Mouse (Mus musculus) ES-Bruce4 (cell line): ENCODE measurements around the gene Rassf10.

Experiments used
- CTCF ChIP-seq: IDR thresholded peaks from one replicate; pipeline ENCODE4 v1.8.1; 2011; ENCODE audit warnings: low read depth, low read length
- EP300 ChIP-seq: IDR thresholded peaks from 2 replicates; pipeline ENCODE4 v1.6.1; 2011; ENCODE audit warnings: low read depth, low read length; ENCODE audit not compliant: insufficient read depth
- POLR2A ChIP-seq: IDR thresholded peaks from one replicate; pipeline ENCODE4 v1.8.1; 2011; ENCODE audit warnings: low read length; ENCODE audit not compliant: insufficient read depth

DNA sequence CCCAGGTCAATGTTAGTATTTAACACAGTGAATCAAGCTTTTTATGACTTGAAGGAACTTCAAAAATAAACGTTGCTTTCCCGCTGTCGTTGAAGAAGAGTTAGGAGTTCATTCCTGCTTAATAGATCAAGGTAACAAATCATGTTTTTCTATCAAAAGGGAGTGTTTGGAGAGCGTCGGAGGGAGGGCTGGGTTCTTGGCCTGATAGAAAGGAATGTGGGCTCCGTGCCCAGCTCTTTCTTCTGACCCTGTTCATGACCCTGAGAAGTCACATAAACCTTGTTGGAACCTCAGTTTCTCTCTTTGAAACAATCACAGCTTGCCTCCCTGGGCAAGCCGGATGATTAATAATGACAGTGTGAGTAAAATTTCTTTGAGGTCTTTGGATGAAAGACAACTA, 23.1 kb upstream of the Rassf10 start:
- TF ChIP-seq POLR2A (no peak), CTCF (no peak), EP300 (no peak)
